Mouse (Mus musculus): ENCODE measurements around the gene Ppp1r27. TPM values are rescaled to one million over a fixed set of nuclear protein-coding genes. Genes with fewer than 3 reads are reported as not detected.

Gene Ppp1r27
- polyA plus RNA-seq, 1 experiment, result 0.51 TPM

GRCm38 (mm10) chr11:120535804-120536203 lies 15.1 kb downstream of the Ppp1r27 start:
- Histone ChIP-seq H3K27ac (ENCODE audit: insufficient read depth, low read depth, low read length) (no peak overlapping the region), H3K27me3 (ENCODE audit: control insufficient read depth, insufficient read depth, low read length) (peaks cover 13% of the 10 kb centered on the region; the same call in 1 of the 2 replicates), H3K4me3 (ENCODE audit: low read depth, low read length) (no peak overlapping the region), H3K36me3 (ENCODE audit: control insufficient read depth, insufficient read depth, low read length) (no peaks in the 10 kb centered on the region), H3K4me1 (ENCODE audit: control insufficient read depth, insufficient read depth, insufficient read length, low read length) (peaks cover 12% of the 10 kb centered on the region)
- TF ChIP-seq CTCF (IDR thresholded peaks at IDR 0.05; ENCODE audit: extremely low read depth, insufficient read length, insufficient replicate concordance, low read depth, low read length) (no peak), POLR2A (IDR thresholded peaks at IDR 0.05; ENCODE audit: low read depth, low read length) (no peak)
- WGBS, result 88% methylated on average over 3 of the region's 3 CpGs

GRCm38 (mm10) chr11:120535145-120535544 lies 15.8 kb downstream of the Ppp1r27 start:
- Histone ChIP-seq H3K4me3 (ENCODE audit: low read depth, low read length) (no peak overlapping the region), H3K27ac (ENCODE audit: insufficient read depth, low read depth, low read length) (no peak overlapping the region), H3K4me1 (ENCODE audit: control insufficient read depth, insufficient read depth, insufficient read length, low read length) (peaks cover 14% of the 10 kb centered on the region), H3K36me3 (ENCODE audit: control insufficient read depth, insufficient read depth, low read length) (no peaks in the 10 kb centered on the region), H3K27me3 (ENCODE audit: control insufficient read depth, insufficient read depth, low read length) (peaks cover 20% of the 10 kb centered on the region)
- 79% methylated on average over 3 of the region's 3 CpGs for WGBS
- no peak for TF ChIP-seq CTCF (IDR thresholded peaks at IDR 0.05; ENCODE audit: extremely low read depth, insufficient read length, insufficient replicate concordance, low read depth, low read length)
- TF ChIP-seq POLR2A (IDR thresholded peaks at IDR 0.05; ENCODE audit: low read depth, low read length), result no peak

- H3K4me1 ChIP-seq (ENCODE audit: control insufficient read depth, insufficient read depth, insufficient read length, low read length), result peaks cover 10% of the 10 kb centered on the region
- H3K27ac ChIP-seq (ENCODE audit: insufficient read depth, low read depth, low read length), result no peak overlapping the region
- 80% methylated on average over 8 of the region's 8 CpGs for WGBS
- H3K36me3 ChIP-seq (ENCODE audit: control insufficient read depth, insufficient read depth, low read length), result no peaks in the 10 kb centered on the region
- TF ChIP-seq POLR2A (IDR thresholded peaks at IDR 0.05; ENCODE audit: low read depth, low read length) (no peak), CTCF (IDR thresholded peaks at IDR 0.05; ENCODE audit: extremely low read depth, insufficient read length, insufficient replicate concordance, low read depth, low read length) (no peak)
- no peak overlapping the region for H3K4me3 ChIP-seq (ENCODE audit: low read depth, low read length)
- peaks cover 25% of the 10 kb centered on the region for H3K27me3 ChIP-seq (ENCODE audit: control insufficient read depth, insufficient read depth, low read length)
These were observed 16.8 kb downstream of the Ppp1r27 start for GRCm38 (mm10) chr11:120534093-120534492.

- H3K27ac ChIP-seq (ENCODE audit: insufficient read depth, low read depth, low read length), result no peak overlapping the region
- TF ChIP-seq CTCF (IDR thresholded peaks at IDR 0.05; ENCODE audit: extremely low read depth, insufficient read length, insufficient replicate concordance, low read depth, low read length), result no peak
- no peak for TF ChIP-seq POLR2A (IDR thresholded peaks at IDR 0.05; ENCODE audit: low read depth, low read length)
- H3K4me1 ChIP-seq (ENCODE audit: control insufficient read depth, insufficient read depth, insufficient read length, low read length), result peaks cover 5% of the 10 kb centered on the region
- peaks cover 25% of the 10 kb centered on the region for H3K27me3 ChIP-seq (ENCODE audit: control insufficient read depth, insufficient read depth, low read length)
- no peaks in the 10 kb centered on the region for H3K36me3 ChIP-seq (ENCODE audit: control insufficient read depth, insufficient read depth, low read length)
- 22% methylated on average over 9 of the region's 9 CpGs for WGBS
- H3K4me3 ChIP-seq (ENCODE audit: low read depth, low read length), result no peak overlapping the region
These were observed 19.3 kb downstream of the Ppp1r27 start for GRCm38 (mm10) chr11:120531646-120532045.

GRCm38 (mm10) chr11:120530085-120530964 lies 20.6 kb downstream of the Ppp1r27 start, which contains the start of gene Gcgr:
Gene Gcgr, plus strand, starts transcription at chr11:120530699.
- Histone ChIP-seq H3K27me3 (ENCODE audit: control insufficient read depth, insufficient read depth, low read length) (peaks cover 25% of the 10 kb centered on the region), H3K36me3 (ENCODE audit: control insufficient read depth, insufficient read depth, low read length) (no peaks in the 10 kb centered on the region), H3K4me3 (ENCODE audit: low read depth, low read length) (peak within 1 kb of the TSS; percentile 47), H3K27ac (ENCODE audit: insufficient read depth, low read depth, low read length) (no peak within 1 kb of the TSS), H3K4me1 (ENCODE audit: control insufficient read depth, insufficient read depth, insufficient read length, low read length) (peaks cover 5% of the 10 kb centered on the region)
- no peak for TF ChIP-seq CTCF (IDR thresholded peaks at IDR 0.05; ENCODE audit: extremely low read depth, insufficient read length, insufficient replicate concordance, low read depth, low read length)
- TF ChIP-seq POLR2A (IDR thresholded peaks at IDR 0.05; ENCODE audit: low read depth, low read length), result no peak
- 11% methylated on average over 62 of the region's 62 CpGs for WGBS

GRCm38 (mm10) chr11:120528903-120529302 lies 22.0 kb downstream of the Ppp1r27 start:
- peaks cover 25% of the 10 kb centered on the region for H3K27me3 ChIP-seq (ENCODE audit: control insufficient read depth, insufficient read depth, low read length)
- 77% methylated on average over 4 of the region's 4 CpGs for WGBS
- H3K4me1 ChIP-seq (ENCODE audit: control insufficient read depth, insufficient read depth, insufficient read length, low read length), result peaks cover 5% of the 10 kb centered on the region
- TF ChIP-seq CTCF (IDR thresholded peaks at IDR 0.05; ENCODE audit: extremely low read depth, insufficient read length, insufficient replicate concordance, low read depth, low read length), result no peak
- H3K4me3 ChIP-seq (ENCODE audit: low read depth, low read length), result no peak overlapping the region
- H3K36me3 ChIP-seq (ENCODE audit: control insufficient read depth, insufficient read depth, low read length), result no peaks in the 10 kb centered on the region
- no peak overlapping the region for H3K27ac ChIP-seq (ENCODE audit: insufficient read depth, low read depth, low read length)

GRCm38 (mm10) chr11:120527690-120528354 lies 23.1 kb downstream of the Ppp1r27 start:
- no peaks in the 10 kb centered on the region for H3K36me3 ChIP-seq (ENCODE audit: control insufficient read depth, insufficient read depth, low read length)
- TF ChIP-seq CTCF (IDR thresholded peaks at IDR 0.05; ENCODE audit: extremely low read depth, insufficient read length, insufficient replicate concordance, low read depth, low read length) (no peak), POLR2A (IDR thresholded peaks at IDR 0.05; ENCODE audit: low read depth, low read length) (no peak)
- peaks cover 25% of the 10 kb centered on the region for H3K27me3 ChIP-seq (ENCODE audit: control insufficient read depth, insufficient read depth, low read length)
- WGBS, result 76% methylated on average over 9 of the region's 9 CpGs
- H3K4me1 ChIP-seq (ENCODE audit: control insufficient read depth, insufficient read depth, insufficient read length, low read length), result peaks cover 5% of the 10 kb centered on the region
- H3K27ac ChIP-seq (ENCODE audit: insufficient read depth, low read depth, low read length), result no peak overlapping the region
- H3K4me3 ChIP-seq (ENCODE audit: low read depth, low read length), result no peak overlapping the region

Data from small intestine, adult 2 months (tissue).